Mouse (Mus musculus) G1E (cell line): ENCODE results near the gene Heg1.

Experiments
- CTCF ChIP-seq: IDR thresholded peaks from 2 replicates; pipeline ENCODE4 v1.5.1; 2012; ENCODE audit warnings: low read depth, low read length, inconsistent platforms, mixed read lengths
- GATA1 ChIP-seq: IDR thresholded peaks from 2 replicates; pipeline ENCODE4 v1.6.1; 2012; ENCODE audit warnings: borderline replicate concordance, low read length, inconsistent platforms, mixed read lengths
- TAL1 ChIP-seq: conservative IDR thresholded peaks from 2 replicates; pipeline ENCODE4 v1.6.1; 2012; ENCODE audit warnings: low read depth, low read length, inconsistent platforms, mixed read lengths

DNA sequence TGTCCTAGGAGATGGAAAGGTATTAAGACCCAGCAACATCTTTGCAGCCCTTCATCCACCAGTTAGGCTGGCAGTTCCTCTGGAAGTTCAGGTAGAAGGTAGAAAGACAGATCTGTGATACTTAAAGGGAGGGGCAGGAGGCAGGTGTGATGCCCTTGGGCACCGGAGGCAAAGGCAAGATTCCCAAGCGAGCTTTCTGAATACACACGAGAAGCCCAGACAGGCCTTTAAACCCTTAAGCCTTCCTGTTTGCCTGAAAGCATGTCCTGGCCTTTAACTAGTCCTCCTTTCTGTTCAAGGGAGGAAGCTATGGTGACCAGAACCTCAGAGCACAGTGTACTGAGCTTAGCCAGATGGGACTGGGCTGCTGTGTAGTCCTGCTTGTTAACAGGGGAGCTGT lies 1.5 kb upstream of the Heg1 start:
- TF ChIP-seq TAL1 (no peak), CTCF (no peak), GATA1 (no peak)
